8 mouse cellular contexts compared by ENCODE assay signal in the genomic region with DNA sequence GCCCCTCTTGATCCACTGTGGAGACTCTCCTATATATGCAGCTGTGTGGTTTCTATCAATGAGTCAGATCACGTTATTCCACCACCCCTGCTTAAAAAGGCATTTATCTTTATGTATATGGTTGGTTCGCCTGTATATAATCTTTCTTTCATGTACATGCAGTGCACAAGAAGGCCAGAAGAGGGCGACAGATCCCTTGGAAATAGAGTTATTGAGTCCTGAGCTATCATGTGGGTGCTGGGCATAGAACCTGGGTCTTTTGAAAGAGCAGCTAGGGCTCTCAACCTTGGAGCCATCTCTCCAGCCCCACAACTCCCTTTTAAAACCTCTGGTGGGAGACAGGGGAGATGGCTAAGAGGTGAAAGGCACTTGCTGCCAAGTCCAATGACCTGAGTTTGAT. TPM values are rescaled to one million over a fixed set of nuclear protein-coding genes. Genes with fewer than 3 reads are reported as not detected.
DNase-seq lines count a peak whose midpoint lies in the region; ATAC-seq and TF ChIP-seq lines count a peak whose summit lies in the region.

No protein-coding gene starts in this region.

- intact Hi-C loops in left cerebral cortex, postnatal 36 days (cut with DNase I) = loop anchor here (5.0 kb wide), 1 partner anchor 71 kb away; no protein-coding TSS in a partner anchor

- no peak overlapping the region for H3K4me3 ChIP-seq in heart, embryonic 12.5 days
- no peak overlapping the region for H3K4me3 ChIP-seq in liver, embryonic 14.5 days (ENCODE audit: insufficient read depth in 1 of 2, low read depth in 2 of 2, low read length in 2 of 2)

- H3K4me2 ChIP-seq in heart, embryonic 12.5 days = no peak overlapping the region
- H3K4me2 ChIP-seq in liver, embryonic 14.5 days (ENCODE audit: low read depth) = no peak overlapping the region

- H3K9me3 ChIP-seq in heart, embryonic 12.5 days (replicated peaks) = peaks cover 10% of the 10 kb centered on the region; the same call in 1 of the 2 replicates
- H3K9me3 ChIP-seq in liver, embryonic 14.5 days (ENCODE audit: control insufficient read depth, low read length) = no peaks in the 10 kb centered on the region

- H3K9ac ChIP-seq in heart, embryonic 12.5 days = no peak overlapping the region
- no peak overlapping the region for H3K9ac ChIP-seq in liver, embryonic 14.5 days (replicated peaks)

- 34% methylated on average over 3 of the region's 3 CpGs for WGBS in heart, embryonic 12.5 days
- WGBS in liver, embryonic 14.5 days (ENCODE audit: insufficient replicate concordance) = 11% methylated on average over 3 of the region's 3 CpGs

- TF ChIP-seq EP300 in liver, embryonic 14.5 days (IDR thresholded peaks at IDR 0.05; ENCODE audit: low read depth) = no peak

- TF ChIP-seq CTCF in liver, embryonic 14.5 days (IDR thresholded peaks at IDR 0.05; ENCODE audit: low read depth) = peak; percentile 67

- no peaks in the 10 kb centered on the region for H3K4me1 ChIP-seq in heart, embryonic 12.5 days (replicated peaks)
- no peaks in the 10 kb centered on the region for H3K4me1 ChIP-seq in liver, embryonic 14.5 days (replicated peaks; ENCODE audit: control insufficient read depth in 2 of 2, insufficient read depth in 2 of 2, low read length in 1 of 2)

- peak; percentile 12 for DNase-seq in heart, adult 8-10 months (ENCODE audit: low spot score)
- peak; percentile 44 for DNase-seq in 3T3-L1 (ENCODE audit: low read depth, low spot score)
- DNase-seq in NIH3T3 (ENCODE audit: low read depth) = peak; percentile 55
- DNase-seq in liver, embryonic 14.5 days (ENCODE audit: low read depth in 3 of 3, low spot score in 3 of 3) = no peak
- no peak for DNase-seq in urinary bladder, postnatal 10 days (ENCODE audit: low spot score)
- DNase-seq in left cerebral cortex, postnatal 36 days (ENCODE audit: low spot score in 2 of 2) = no peak

- no peak overlapping the region for H3K27ac ChIP-seq in heart, embryonic 12.5 days (ENCODE audit: poor library complexity, severe bottlenecking)
- H3K27ac ChIP-seq in liver, embryonic 14.5 days = no peak overlapping the region

- H3K27me3 ChIP-seq in heart, embryonic 12.5 days (replicated peaks) = no peaks in the 10 kb centered on the region
- H3K27me3 ChIP-seq in liver, embryonic 14.5 days (ENCODE audit: control insufficient read depth, insufficient read depth, low read length) = no peaks in the 10 kb centered on the region

- peaks cover 3% of the 10 kb centered on the region; the same call in 1 of the 2 replicates for H3K36me3 ChIP-seq in heart, embryonic 12.5 days
- H3K36me3 ChIP-seq in liver, embryonic 14.5 days (replicated peaks; ENCODE audit: control insufficient read depth, insufficient read depth, low read depth) = no peaks in the 10 kb centered on the region

- ATAC-seq in heart, embryonic 12.5 days (ENCODE audit: insufficient number of reproducible peaks, low FRiP score) = no peak
- ATAC-seq in liver, embryonic 14.5 days (ENCODE audit: insufficient read depth) = no peak
- no peak for ATAC-seq in erythroid progenitor cell, adult 5-6 weeks (replicated peaks; ENCODE audit: low FRiP score, poor library complexity, severe bottlenecking)

RNA-seq across cellular contexts. Expression of a gene that starts 32.9 kb away (rescaled TPM):
- total RNA-seq in heart, adult 8-10 months (2022) = 100 to 1,000 TPM; 154 to 167 (median 157) TPM
- polyA plus RNA-seq in heart, embryonic 12.5 days (2016; fragmentation: Nextera tagmentation; extraction: Ambion mirVana) = 268 and 275 TPM in 2 replicates
- polyA plus RNA-seq in liver, embryonic 14.5 days (2012; rRNA removed) = 29.8 and 54.1 TPM in 2 replicates
- polyA plus RNA-seq in liver, embryonic 14.5 days (2014; fragmentation: Nextera tagmentation; extraction: Ambion mirVana) = 78.0 and 79.4 TPM in 2 replicates
- 38.9 and 42.3 TPM in 2 replicates for total RNA-seq in erythroid progenitor cell, adult 5-6 weeks (2015; ENCODE audit: low replicate concordance)
- total RNA-seq in erythroid progenitor cell, adult 5-6 weeks (2017; ENCODE audit: low replicate concordance) = 15.3 and 22.3 TPM in 2 replicates
- total RNA-seq in left cerebral cortex, postnatal 36 days (2021) = 100 to 1,000 TPM; 345 to 377 TPM

Comparison
In these comparisons a context has a peak if more than half of its experiments do, and no peak if none do; other contexts are left out.
1. DNase-seq: peak in heart, adult 8-10 months (single experiment), 3T3-L1 (single experiment) and NIH3T3 (single experiment); none in liver, embryonic 14.5 days (0 of 3), urinary bladder, postnatal 10 days (single experiment) and left cerebral cortex, postnatal 36 days (0 of 2).